Mouse (Mus musculus) myocyte (in vitro differentiated cells): Measurements from ENCODE around the gene Wfdc18. TPM values are rescaled to one million over a fixed set of nuclear protein-coding genes. Genes with fewer than 3 reads are reported as not detected.

Experiments used
- H3K27me3 ChIP-seq: one replicate; pipeline ENCODE4 v1.6.1; 2011; ENCODE audit not compliant: control insufficient read depth, insufficient read depth, insufficient read length
- H3K36me3 ChIP-seq: one replicate; pipeline ENCODE4 v1.6.1; 2011; ENCODE audit not compliant: control insufficient read depth, insufficient read depth
- H3K4me2 ChIP-seq: one replicate; pipeline ENCODE4 v1.6.1; 2011; ENCODE audit warnings: low read depth, control low read depth
- H3K4me3 ChIP-seq: one replicate; pipeline ENCODE4 v1.5.1; 2011; ENCODE audit warnings: mild to moderate bottlenecking, control low read depth, moderate library complexity
- H3K79me2 ChIP-seq: one replicate; pipeline ENCODE4 v1.6.1; 2011; ENCODE audit not compliant: control insufficient read depth, insufficient read depth
- H3ac ChIP-seq: one replicate; pipeline ENCODE4 v1.6.1; 2011; ENCODE audit not compliant: control insufficient read depth, insufficient read length
- CEBPB ChIP-seq: IDR thresholded peaks from 2 replicates; pipeline ENCODE4 v1.6.1; 2011; ENCODE audit warnings: mild to moderate bottlenecking, moderate library complexity; ENCODE audit not compliant: poor library complexity, insufficient read depth, severe bottlenecking
- E2F4 ChIP-seq: IDR thresholded peaks from one replicate; pipeline ENCODE4 v1.6.1; 2011; ENCODE audit warnings: mild to moderate bottlenecking, control low read depth, moderate library complexity; ENCODE audit not compliant: insufficient read depth
- MAX ChIP-seq: IDR thresholded peaks from one replicate; pipeline ENCODE4 v1.6.1; 2011; ENCODE audit warnings: low read depth, mild to moderate bottlenecking, control low read depth
- MYOD1 ChIP-seq, 3 experiments: IDR thresholded peaks; one replicate each; pipeline ENCODE4 v1.6.1; 2011; ENCODE audit warnings: control low read depth in 2 of 3, low read depth in 2 of 3, mild to moderate bottlenecking in 2 of 3, moderate library complexity in 1 of 3; ENCODE audit not compliant: insufficient read length in 2 of 3, control insufficient read depth in 1 of 3
- MYOG ChIP-seq, 3 experiments: IDR thresholded peaks; one replicate each; pipeline ENCODE4 v1.6.1; 2011; ENCODE audit warnings: control low read depth in 2 of 3, low read depth in 2 of 3, mild to moderate bottlenecking in 2 of 3; ENCODE audit not compliant: insufficient read length in 2 of 3, control insufficient read depth in 1 of 3, insufficient read depth in 1 of 3
- POLR2A ChIP-seq: IDR thresholded peaks from one replicate; pipeline ENCODE4 v1.6.1; 2011; ENCODE audit warnings: low read depth, mild to moderate bottlenecking, control low read depth, moderate library complexity; ENCODE audit not compliant: insufficient read length
- POLR2AphosphoS2 ChIP-seq: IDR thresholded peaks from one replicate; pipeline ENCODE4 v1.6.1; 2011; ENCODE audit warnings: low read depth, control low read depth; ENCODE audit not compliant: insufficient read length
- REST ChIP-seq: IDR thresholded peaks from one replicate; pipeline ENCODE4 v1.6.1; 2011; ENCODE audit warnings: mild to moderate bottlenecking, control low read depth, moderate library complexity; ENCODE audit not compliant: insufficient read depth, insufficient read length
- SRF ChIP-seq: IDR thresholded peaks from one replicate; pipeline ENCODE4 v1.6.1; 2011; ENCODE audit warnings: low read depth; ENCODE audit not compliant: control insufficient read depth, insufficient read length
- TCF12 ChIP-seq: IDR thresholded peaks from one replicate; pipeline ENCODE4 v1.6.1; 2011; ENCODE audit warnings: mild to moderate bottlenecking, control low read depth; ENCODE audit not compliant: poor library complexity, insufficient read depth, severe bottlenecking
- TCF3 ChIP-seq: IDR thresholded peaks from one replicate; pipeline ENCODE4 v1.6.1; 2011; ENCODE audit warnings: low read depth, control low read depth; ENCODE audit not compliant: insufficient read length
- USF1 ChIP-seq: IDR thresholded peaks from one replicate; pipeline ENCODE4 v1.6.1; 2011; ENCODE audit warnings: low read depth, mild to moderate bottlenecking, control low read depth, moderate library complexity
- polyA plus RNA-seq: library from polyadenylated mRNA; unstranded; fragments of >200 nt; fragmentation: generic; extraction: Trizol; gene quantifications from one replicate; pipeline ENCODE4 v1.2.1, GENCODE M21; 2012; ENCODE audit warnings: missing spikeins

Gene Wfdc18
- polyA plus RNA-seq = not detected

GRCm38 (mm10) chr11:83708715-83709114 lies at the start of gene Wfdc18:
TSS of gene Wfdc18 (plus strand) at chr11:83709015.
- Histone ChIP-seq H3ac (no peak within 1 kb of the TSS), H3K4me3 (no peak within 1 kb of the TSS), H3K27me3 (peaks cover 20% of the 10 kb centered on the region), H3K79me2 (no peaks in the 10 kb centered on the region), H3K36me3 (no peaks in the 10 kb centered on the region), H3K4me2 (no peak within 1 kb of the TSS)
- TF ChIP-seq CEBPB = no peak
- TF ChIP-seq SRF = no peak

- H3K36me3 ChIP-seq = no peaks in the 10 kb centered on the region
- H3K27me3 ChIP-seq = peaks cover 9% of the 10 kb centered on the region
- H3K79me2 ChIP-seq = no peaks in the 10 kb centered on the region
- H3K4me3 ChIP-seq = no peak within 1 kb of the TSS
- no peak within 1 kb of the TSS for H3K4me2 ChIP-seq
- H3ac ChIP-seq = no peak within 1 kb of the TSS
- no peak for TF ChIP-seq REST
- TF ChIP-seq CEBPB = no peak
- no peak for TF ChIP-seq TCF12
- TF ChIP-seq POLR2AphosphoS2 = no peak
- no peak for TF ChIP-seq POLR2A
- TF ChIP-seq SRF = no peak
- TF ChIP-seq E2F4 = no peak
- TF ChIP-seq MYOG (IDR thresholded peaks at IDR 0.05; ENCODE audit: control insufficient read depth in 1 of 3, insufficient read depth in 1 of 3, insufficient read length in 2 of 3, low read depth in 2 of 3) = no peak
- no peak for TF ChIP-seq MYOD1 (IDR thresholded peaks at IDR 0.05; ENCODE audit: control insufficient read depth in 1 of 3, insufficient read length in 2 of 3, low read depth in 2 of 3)
- TF ChIP-seq USF1 = no peak
Observed at GRCm38 (mm10) chr11:83662204-83662603, 46.6 kb upstream of the Wfdc18 start, which contains the start of gene Ccl4. TSS of gene Ccl4 (plus strand) at chr11:83662584.

- Histone ChIP-seq H3K4me2 (no peak overlapping the region), H3K36me3 (no peaks in the 10 kb centered on the region), H3K79me2 (no peaks in the 10 kb centered on the region), H3K27me3 (peaks cover 9% of the 10 kb centered on the region), H3K4me3 (no peak overlapping the region), H3ac (no peak overlapping the region)
- TF ChIP-seq MYOD1 (IDR thresholded peaks at IDR 0.05; ENCODE audit: control insufficient read depth in 1 of 3, insufficient read length in 2 of 3, low read depth in 2 of 3) (no peak), MAX (no peak), POLR2AphosphoS2 (no peak), CEBPB (no peak), USF1 (no peak), POLR2A (no peak), SRF (no peak), TCF3 (no peak), E2F4 (no peak), REST (no peak), TCF12 (no peak), MYOG (IDR thresholded peaks at IDR 0.05; ENCODE audit: control insufficient read depth in 1 of 3, insufficient read depth in 1 of 3, insufficient read length in 2 of 3, low read depth in 2 of 3) (no peak)
Observed at GRCm38 (mm10) chr11:83663532-83663931, 45.3 kb upstream of the Wfdc18 start.

GRCm38 (mm10) chr11:83671743-83672142 lies 37.1 kb upstream of the Wfdc18 start:
- H3K27me3 ChIP-seq = no peaks in the 10 kb centered on the region
- no peak overlapping the region for H3ac ChIP-seq
- TF ChIP-seq MAX (no peak), TCF3 (no peak), REST (no peak), MYOD1 (IDR thresholded peaks at IDR 0.05; ENCODE audit: control insufficient read depth in 1 of 3, insufficient read length in 2 of 3, low read depth in 2 of 3) (no peak), POLR2A (no peak), SRF (no peak), CEBPB (no peak), MYOG (IDR thresholded peaks at IDR 0.05; ENCODE audit: control insufficient read depth in 1 of 3, insufficient read depth in 1 of 3, insufficient read length in 2 of 3, low read depth in 2 of 3) (no peak), E2F4 (no peak)
- H3K36me3 ChIP-seq = no peaks in the 10 kb centered on the region
- H3K4me3 ChIP-seq = no peak overlapping the region
- no peak overlapping the region for H3K4me2 ChIP-seq
- no peaks in the 10 kb centered on the region for H3K79me2 ChIP-seq

GRCm38 (mm10) chr11:83675665-83676064 lies 33.1 kb upstream of the Wfdc18 start:
- H3K27me3 ChIP-seq = no peaks in the 10 kb centered on the region
- no peaks in the 10 kb centered on the region for H3K79me2 ChIP-seq
- no peak overlapping the region for H3K4me2 ChIP-seq
- H3ac ChIP-seq = no peak overlapping the region
- TF ChIP-seq MYOG (IDR thresholded peaks at IDR 0.05; ENCODE audit: control insufficient read depth in 1 of 3, insufficient read depth in 1 of 3, insufficient read length in 2 of 3, low read depth in 2 of 3) (no peak), MAX (no peak), CEBPB (no peak), POLR2AphosphoS2 (no peak), TCF12 (no peak), E2F4 (no peak), USF1 (no peak), SRF (no peak), POLR2A (no peak), MYOD1 (IDR thresholded peaks at IDR 0.05; ENCODE audit: control insufficient read depth in 1 of 3, insufficient read length in 2 of 3, low read depth in 2 of 3) (no peak), REST (no peak), TCF3 (no peak)
- H3K4me3 ChIP-seq = no peak overlapping the region
- no peaks in the 10 kb centered on the region for H3K36me3 ChIP-seq
